Mouse (Mus musculus) neural tube, embryonic 11.5 days (tissue): ENCODE results near the gene Lrig1. TPM values are rescaled to one million over a fixed set of nuclear protein-coding genes. Genes with fewer than 3 reads are reported as not detected.

Experiments
- ATAC-seq: fragments of 200-750 bp; cut with Nextera tagmentation; 2 replicates; pipeline ENCODE4 v1.8.0; 2017; ENCODE audit warnings: moderate number of reproducible peaks, mild to moderate bottlenecking, moderate TSS enrichment, moderate library complexity; ENCODE audit not compliant: insufficient read depth, low FRiP score, low TSS enrichment
- DNase-seq: peaks from one replicate; pipeline ENCODE4 v3.0.0-alpha.2; 2015; ENCODE audit warnings: low spot score
- H3K27ac ChIP-seq: fragments of 300-500 bp; sonication (generic); 2 replicates; pipeline ENCODE4 v1.5.1; 2014; ENCODE audit warnings: low read depth, mild to moderate bottlenecking, low read length
- H3K27me3 ChIP-seq: fragments of 300-500 bp; sonication (generic); 2 replicates; pipeline ENCODE4 v1.6.1; 2014; ENCODE audit warnings: mild to moderate bottlenecking, low read length, mixed read lengths; ENCODE audit not compliant: control insufficient read depth, insufficient read depth
- H3K36me3 ChIP-seq: fragments of 300-500 bp; sonication (generic); 2 replicates; pipeline ENCODE4 v1.6.1; 2014; ENCODE audit warnings: mild to moderate bottlenecking, low read length, moderate library complexity, mixed read lengths; ENCODE audit not compliant: control insufficient read depth, insufficient read depth
- H3K4me1 ChIP-seq: fragments of 300-500 bp; sonication (generic); 2 replicates; pipeline ENCODE4 v1.6.1; 2014; ENCODE audit warnings: low read length, mixed read lengths; ENCODE audit not compliant: control insufficient read depth, insufficient read depth
- H3K4me2 ChIP-seq: fragments of 300-500 bp; sonication (generic); 2 replicates; pipeline ENCODE4 v1.6.1; 2014; ENCODE audit warnings: low read depth, mild to moderate bottlenecking, moderate library complexity
- H3K4me3 ChIP-seq: fragments of 300-500 bp; sonication (generic); 2 replicates; pipeline ENCODE4 v1.5.1; 2014; ENCODE audit warnings: low read depth, low read length
- H3K9ac ChIP-seq: fragments of 300-500 bp; sonication (generic); 2 replicates; pipeline ENCODE4 v1.6.1; 2014; ENCODE audit warnings: mild to moderate bottlenecking, low read length
- H3K9me3 ChIP-seq: fragments of 300-500 bp; sonication (generic); 2 replicates; pipeline ENCODE4 v1.6.1; 2016; ENCODE audit warnings: low read length; ENCODE audit not compliant: control insufficient read depth
- WGBS: fragments of 180-500 bp; shearing (Covaris S2); extraction: QIAGEN DNeasy Blood & Tissue Kit; methylation state at CpG from one replicate; pipeline ENCODE4 v1.1.7; 2014; 5-methylcytosine and 5-hydroxymethylcytosine counted together
- polyA plus RNA-seq: library from polyadenylated mRNA; unstranded; fragments of >200 nt; fragmentation: Nextera tagmentation; extraction: Ambion mirVana; gene quantifications from 2 replicates; pipeline ENCODE4 v1.2.1, GENCODE M21; 2014

The Lrig1 gene
- polyA plus RNA-seq, 1 experiment from 2014 or later: 29.6 TPM

- Histone ChIP-seq H3K27me3 (no peaks in the 10 kb centered on the region), H3K4me3 (no peak overlapping the region), H3K4me1 (no peaks in the 10 kb centered on the region), H3K9ac (no peak overlapping the region), H3K4me2 (no peak overlapping the region), H3K9me3 (no peaks in the 10 kb centered on the region), H3K36me3 (no peaks in the 10 kb centered on the region), H3K27ac (no peak overlapping the region)
- no peak for DNase-seq
- 94% methylated on average over 8 of the region's 8 CpGs for WGBS
- no peak for ATAC-seq
Observed at GRCm38 (mm10) chr6:94661321-94661720, 38.6 kb downstream of the Lrig1 start.

- no peak overlapping the region for H3K9ac ChIP-seq
- no peak overlapping the region for H3K4me3 ChIP-seq
- ATAC-seq (no peak), DNase-seq (no peak)
- peaks cover 4% of the 10 kb centered on the region; the same call in 1 of the 2 replicates for H3K4me1 ChIP-seq
- no peaks in the 10 kb centered on the region for H3K36me3 ChIP-seq
- WGBS: 73% methylated on average over 4 of the region's 4 CpGs
- H3K4me2 ChIP-seq: no peak overlapping the region
- H3K9me3 ChIP-seq: no peaks in the 10 kb centered on the region
- H3K27me3 ChIP-seq: no peaks in the 10 kb centered on the region
- no peak overlapping the region for H3K27ac ChIP-seq
Observed at GRCm38 (mm10) chr6:94659886-94660333, 40.0 kb downstream of the Lrig1 start.

- ATAC-seq (no peak), DNase-seq (no peak)
- WGBS: 44% methylated on average over 6 of the region's 6 CpGs
- no peak overlapping the region for H3K4me2 ChIP-seq
- H3K27me3 ChIP-seq: no peaks in the 10 kb centered on the region
- no peaks in the 10 kb centered on the region for H3K36me3 ChIP-seq
- H3K27ac ChIP-seq: no peak overlapping the region
- H3K4me1 ChIP-seq: peaks cover 4% of the 10 kb centered on the region; the same call in 1 of the 2 replicates
- H3K4me3 ChIP-seq: no peak overlapping the region
- H3K9ac ChIP-seq: no peak overlapping the region
- H3K9me3 ChIP-seq: no peaks in the 10 kb centered on the region
Observed at GRCm38 (mm10) chr6:94658136-94658480, 41.9 kb downstream of the Lrig1 start.

GRCm38 (mm10) chr6:94657204-94658135, 42.5 kb downstream of the Lrig1 start:
- 68% methylated on average over 12 of the region's 12 CpGs for WGBS
- no peak overlapping the region for H3K4me3 ChIP-seq
- DNase-seq (no peak), ATAC-seq (no peak)
- no peak overlapping the region for H3K4me2 ChIP-seq
- no peaks in the 10 kb centered on the region for H3K36me3 ChIP-seq
- no peak overlapping the region for H3K27ac ChIP-seq
- no peaks in the 10 kb centered on the region for H3K27me3 ChIP-seq
- no peaks in the 10 kb centered on the region for H3K9me3 ChIP-seq
- H3K9ac ChIP-seq: no peak overlapping the region
- H3K4me1 ChIP-seq: peaks cover 4% of the 10 kb centered on the region; the same call in 1 of the 2 replicates

- ATAC-seq: no peak
- Histone ChIP-seq H3K4me3 (no peak overlapping the region), H3K36me3 (no peaks in the 10 kb centered on the region), H3K27ac (no peak overlapping the region), H3K9me3 (no peaks in the 10 kb centered on the region), H3K4me1 (peaks cover 4% of the 10 kb centered on the region; the same call in 1 of the 2 replicates), H3K27me3 (no peaks in the 10 kb centered on the region), H3K4me2 (no peak overlapping the region), H3K9ac (no peak overlapping the region)
- no peak for DNase-seq
- 46% methylated on average over 5 of the region's 5 CpGs for WGBS
Observed at GRCm38 (mm10) chr6:94655818-94656478, 44.0 kb downstream of the Lrig1 start.

GRCm38 (mm10) chr6:94653388-94654316, 46.3 kb downstream of the Lrig1 start:
- 80% methylated on average over 10 of the region's 10 CpGs for WGBS
- no peak overlapping the region for H3K27ac ChIP-seq
- no peaks in the 10 kb centered on the region for H3K27me3 ChIP-seq
- H3K9ac ChIP-seq: no peak overlapping the region
- H3K9me3 ChIP-seq: no peaks in the 10 kb centered on the region
- ATAC-seq (no peak), DNase-seq (no peak)
- H3K36me3 ChIP-seq: no peaks in the 10 kb centered on the region
- no peak overlapping the region for H3K4me2 ChIP-seq
- H3K4me3 ChIP-seq: no peak overlapping the region
- H3K4me1 ChIP-seq: peaks cover 7% of the 10 kb centered on the region; the same call in 1 of the 2 replicates

GRCm38 (mm10) chr6:94652659-94653213, 47.2 kb downstream of the Lrig1 start:
- 77% methylated on average over 6 of the region's 6 CpGs for WGBS
- no peaks in the 10 kb centered on the region for H3K27me3 ChIP-seq
- ATAC-seq (no peak), DNase-seq (no peak)
- H3K4me2 ChIP-seq: no peak overlapping the region
- H3K4me1 ChIP-seq: peaks cover 15% of the 10 kb centered on the region
- H3K9me3 ChIP-seq: no peaks in the 10 kb centered on the region
- H3K4me3 ChIP-seq: no peak overlapping the region
- no peak overlapping the region for H3K9ac ChIP-seq
- H3K36me3 ChIP-seq: no peaks in the 10 kb centered on the region
- no peak overlapping the region for H3K27ac ChIP-seq

GRCm38 (mm10) chr6:94651541-94651940, 48.4 kb downstream of the Lrig1 start:
- no peak for ATAC-seq
- H3K4me1 ChIP-seq: peaks cover 23% of the 10 kb centered on the region
- H3K36me3 ChIP-seq: no peaks in the 10 kb centered on the region
- no peak overlapping the region for H3K4me3 ChIP-seq
- H3K4me2 ChIP-seq: no peak overlapping the region
- no peak overlapping the region; the same call in 1 of the 2 replicates for H3K9ac ChIP-seq
- WGBS: 86% methylated on average over 17 of the region's 17 CpGs
- no peak overlapping the region for H3K27ac ChIP-seq
- no peaks in the 10 kb centered on the region for H3K9me3 ChIP-seq
- no peaks in the 10 kb centered on the region for H3K27me3 ChIP-seq
- DNase-seq: no peak
